Mouse (Mus musculus): ENCODE measurements around the gene Apaf1. TPM values are rescaled to one million over a fixed set of nuclear protein-coding genes. Genes with fewer than 3 reads are reported as not detected.

Apaf1 gene
- total RNA-seq, 2 experiments from 2014 or later = 14.8 to 16.5 TPM

Other genes with a start within 250 kb of the Apaf1 start
- gene Ikbip, start 170 bp upstream of the Apaf1 start, total RNA-seq (2021) = 10 to 100 TPM; 43.3 to 48.0 TPM
- gene Slc25a3, start 41.3 kb upstream of the Apaf1 start, total RNA-seq (2021) = 100 to 1,000 TPM; 840 to 862 TPM
- 100 to 1,000 TPM; 203 to 231 TPM for gene Tmpo, start 98.5 kb upstream of the Apaf1 start, total RNA-seq (2021)